Mouse (Mus musculus): ENCODE data around the gene Mapt. TPM values are rescaled to one million over a fixed set of nuclear protein-coding genes. Genes with fewer than 3 reads are reported as not detected.

Gene Mapt
- 537 and 610 TPM in 2 replicates for polyA plus RNA-seq (2015; fragmentation: Nextera tagmentation; extraction: Ambion mirVana)

DNA sequence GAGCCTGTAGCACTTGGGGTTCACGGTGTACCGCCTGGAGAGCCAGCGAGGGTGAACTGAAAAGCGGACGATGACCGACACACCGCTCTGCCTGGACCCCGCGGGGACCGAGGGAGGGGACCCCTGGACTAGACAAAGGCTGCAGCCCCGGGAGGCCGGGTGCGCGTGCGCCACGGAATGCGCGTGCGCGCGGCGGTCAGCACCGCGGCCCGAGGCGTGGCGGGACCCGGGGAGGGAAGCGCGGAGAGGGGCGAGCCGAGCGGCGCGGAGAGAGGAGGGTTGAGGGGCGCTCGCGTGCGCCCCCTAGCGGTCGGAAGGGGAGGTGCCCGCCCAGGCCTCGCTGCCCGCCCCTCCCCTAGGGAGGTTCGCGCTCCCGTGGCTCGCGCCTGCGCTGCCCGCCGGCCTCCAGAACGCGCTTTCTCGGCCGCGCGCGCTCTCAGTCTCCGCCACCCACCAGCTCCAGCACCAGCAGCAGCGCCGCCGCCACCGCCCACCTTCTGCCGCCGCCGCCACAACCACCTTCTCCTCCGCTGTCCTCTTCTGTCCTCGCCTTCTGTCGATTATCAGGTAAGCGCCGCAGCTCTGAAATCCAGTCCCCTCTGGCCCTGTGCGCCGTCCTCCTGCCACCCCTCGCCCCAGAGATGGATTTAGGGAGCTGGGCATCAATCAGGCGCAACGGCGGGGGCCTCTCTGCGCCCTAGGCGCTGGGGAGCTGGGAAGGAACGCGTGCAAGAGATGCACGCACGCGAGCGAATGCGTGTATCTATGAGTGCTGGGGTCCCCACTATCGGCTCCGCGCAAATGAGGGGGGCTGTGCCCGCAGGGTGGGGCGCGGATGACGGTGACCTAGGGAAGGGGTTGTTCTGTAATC is at the start of gene Mapt:
TSS of gene Mapt (plus strand) at position 350 of the 871 bp plus-strand sequence.
- H3K27ac ChIP-seq: peak within 1 kb of the TSS; percentile 98
- H3K27me3 ChIP-seq: peaks cover 44% of the 10 kb centered on the region
- WGBS: under 1% methylated on average over 76 of the region's 94 CpGs
- peak; percentile 81 for ATAC-seq
- H3K9me3 ChIP-seq: no peaks in the 10 kb centered on the region
- H3K4me1 ChIP-seq (replicated peaks): peaks cover 37% of the 10 kb centered on the region
- peak within 1 kb of the TSS; percentile 95 for H3K9ac ChIP-seq (replicated peaks)
- H3K4me2 ChIP-seq (replicated peaks): peak within 1 kb of the TSS; percentile 79
- H3K36me3 ChIP-seq: no peaks in the 10 kb centered on the region
- peak within 1 kb of the TSS; percentile 80 for H3K4me3 ChIP-seq (replicated peaks)

DNA sequence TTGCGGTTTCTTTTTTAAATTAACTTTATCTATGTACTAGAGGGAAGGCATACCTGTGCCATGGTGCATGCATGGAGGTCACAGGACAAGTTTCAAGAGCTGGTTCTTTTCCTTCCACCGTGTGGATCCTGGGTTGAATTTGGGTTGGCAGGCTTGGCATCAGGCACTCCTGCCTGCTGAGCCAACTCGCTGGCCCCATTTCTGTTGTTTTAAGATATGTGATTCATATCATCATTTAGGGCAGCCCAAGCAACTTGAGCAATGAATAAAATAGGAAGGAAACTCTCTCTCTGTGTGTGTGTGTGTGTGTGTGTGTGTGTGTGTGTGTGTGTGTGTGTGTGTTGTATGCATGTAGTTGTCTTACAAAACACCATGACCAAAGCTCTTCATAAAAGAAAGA is 49.0 kb upstream of the Mapt start:
- Histone ChIP-seq H3K4me1 (replicated peaks) (no peaks in the 10 kb centered on the region; the same call in 1 of the 2 replicates), H3K27me3 (no peaks in the 10 kb centered on the region), H3K9ac (replicated peaks) (no peak overlapping the region), H3K36me3 (no peaks in the 10 kb centered on the region), H3K4me2 (replicated peaks) (no peak overlapping the region), H3K27ac (no peak overlapping the region), H3K4me3 (replicated peaks) (no peak overlapping the region), H3K9me3 (no peaks in the 10 kb centered on the region)
- no peak for ATAC-seq
- 84% methylated on average over 3 of the region's 3 CpGs for WGBS

DNA sequence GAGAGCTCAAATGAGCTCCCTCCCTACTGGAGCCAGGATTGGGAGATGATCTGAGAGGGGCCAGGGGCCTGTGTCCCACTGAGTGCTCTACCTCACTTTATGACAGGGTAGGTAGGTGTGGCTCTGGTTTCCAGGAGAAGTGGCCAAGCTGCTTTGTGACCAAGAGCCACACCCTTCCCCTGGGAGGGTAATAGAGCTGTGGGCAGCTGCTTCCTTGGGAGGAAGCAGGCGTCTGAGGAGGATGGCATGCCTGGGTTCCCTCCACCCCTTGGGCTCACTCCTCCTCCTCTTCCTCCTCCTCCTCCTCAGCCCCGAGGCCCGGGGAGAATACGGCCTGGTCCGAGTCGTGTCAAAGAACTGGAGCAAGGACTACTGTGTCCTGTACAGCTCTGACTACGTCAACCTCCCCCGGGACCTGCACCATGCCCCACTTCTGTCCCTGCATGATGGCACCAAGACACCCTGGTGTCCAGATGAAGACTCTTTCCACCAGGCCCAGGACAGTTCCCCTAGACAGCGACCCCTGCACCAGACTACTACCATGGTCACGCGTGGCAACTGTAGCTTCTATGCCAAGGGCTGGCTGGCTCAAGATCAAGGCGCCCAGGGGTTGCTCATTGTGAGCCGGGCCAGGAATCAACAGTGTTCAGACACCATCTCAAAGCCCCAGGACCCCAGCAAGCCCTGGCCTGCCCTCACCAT is 44.9 kb upstream of the Mapt start, which contains the start of gene Sppl2c:
TSS of gene Sppl2c (plus strand) at position 193 of the 702 bp plus-strand sequence.
- 91% methylated on average over 13 of the region's 13 CpGs for WGBS
- Histone ChIP-seq H3K27me3 (no peaks in the 10 kb centered on the region), H3K4me3 (replicated peaks) (no peak within 1 kb of the TSS), H3K9ac (replicated peaks) (no peak within 1 kb of the TSS), H3K27ac (no peak within 1 kb of the TSS), H3K36me3 (no peaks in the 10 kb centered on the region), H3K9me3 (no peaks in the 10 kb centered on the region), H3K4me2 (replicated peaks) (no peak within 1 kb of the TSS), H3K4me1 (replicated peaks) (no peaks in the 10 kb centered on the region)
- ATAC-seq: no peak

DNA sequence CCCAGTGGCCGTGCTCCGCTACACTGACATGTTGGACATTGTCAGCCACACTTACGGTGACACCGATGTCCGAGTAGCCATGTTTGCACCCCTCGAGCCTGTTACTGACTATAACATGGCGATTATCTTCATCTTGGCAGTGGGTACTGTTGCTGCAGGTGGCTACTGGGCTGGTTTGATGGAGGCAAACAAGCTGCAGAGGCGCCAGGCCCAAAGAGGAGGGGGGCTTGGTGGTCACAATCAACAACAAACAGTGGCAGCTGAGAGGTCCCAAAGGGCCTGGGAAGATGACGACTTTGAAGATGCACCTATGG is 44.4 kb upstream of the Mapt start:
- no peak overlapping the region for H3K9ac ChIP-seq (replicated peaks)
- H3K27ac ChIP-seq: no peak overlapping the region
- H3K9me3 ChIP-seq: no peaks in the 10 kb centered on the region
- no peaks in the 10 kb centered on the region for H3K36me3 ChIP-seq
- no peaks in the 10 kb centered on the region for H3K27me3 ChIP-seq
- H3K4me2 ChIP-seq (replicated peaks): no peak overlapping the region
- H3K4me3 ChIP-seq (replicated peaks): no peak overlapping the region
- ATAC-seq: no peak
- 91% methylated on average over 9 of the region's 9 CpGs for WGBS
- no peaks in the 10 kb centered on the region for H3K4me1 ChIP-seq (replicated peaks)

DNA sequence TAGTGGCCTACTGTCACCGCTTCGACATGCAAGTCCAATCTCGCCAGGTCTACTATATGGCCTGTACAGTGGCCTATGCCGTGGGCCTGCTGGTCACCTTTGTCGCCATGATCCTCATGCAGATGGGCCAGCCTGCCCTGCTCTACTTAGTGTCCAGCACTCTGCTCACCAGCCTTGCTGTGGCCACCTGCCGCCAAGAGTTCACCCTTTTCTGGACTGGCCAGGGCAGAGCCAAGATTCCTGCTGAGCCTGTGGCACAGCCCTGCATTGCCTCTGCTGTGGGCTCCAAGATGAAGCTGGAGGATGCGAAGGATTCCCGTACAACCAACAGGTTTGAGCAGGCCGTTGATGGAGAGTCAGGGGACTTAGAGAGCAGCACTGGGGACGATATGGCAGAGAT is 43.4 kb upstream of the Mapt start:
- no peaks in the 10 kb centered on the region for H3K4me1 ChIP-seq (replicated peaks)
- WGBS: 94% methylated on average over 10 of the region's 10 CpGs
- no peaks in the 10 kb centered on the region for H3K27me3 ChIP-seq
- H3K27ac ChIP-seq: no peak overlapping the region
- H3K4me3 ChIP-seq (replicated peaks): no peak overlapping the region
- H3K9ac ChIP-seq (replicated peaks): no peak overlapping the region
- no peaks in the 10 kb centered on the region for H3K9me3 ChIP-seq
- no peaks in the 10 kb centered on the region for H3K36me3 ChIP-seq
- H3K4me2 ChIP-seq (replicated peaks): no peak overlapping the region
- ATAC-seq: no peak

DNA sequence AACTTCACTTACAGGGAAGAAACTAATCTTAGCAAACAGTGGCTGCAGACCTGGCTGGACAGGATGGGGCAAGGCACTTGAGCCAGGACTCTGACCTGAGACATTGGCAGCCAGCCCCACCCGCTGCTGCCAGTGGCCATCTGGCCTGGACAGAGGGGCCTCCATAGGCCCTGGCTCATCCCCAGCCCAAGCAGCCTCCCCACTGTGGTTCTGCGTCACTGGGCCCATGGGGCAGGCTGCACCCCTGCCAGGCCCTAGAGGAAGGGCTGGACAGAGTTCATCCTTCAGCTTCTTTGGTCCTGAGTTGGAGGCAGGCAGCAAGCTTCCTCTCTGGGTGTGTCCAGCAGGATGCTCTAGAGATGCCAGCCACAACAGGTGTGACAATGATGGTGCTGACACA is 41.2 kb upstream of the Mapt start:
- no peaks in the 10 kb centered on the region for H3K4me1 ChIP-seq (replicated peaks)
- H3K9me3 ChIP-seq: no peaks in the 10 kb centered on the region
- no peaks in the 10 kb centered on the region for H3K36me3 ChIP-seq
- 0 out of 2 replicates have a peak, but pooled peaks cover 3% of the 10 kb centered on the region for H3K27me3 ChIP-seq
- H3K9ac ChIP-seq (replicated peaks): no peak overlapping the region
- ATAC-seq: no peak
- H3K4me2 ChIP-seq (replicated peaks): no peak overlapping the region
- 88% methylated on average over 2 of the region's 2 CpGs for WGBS
- no peak overlapping the region for H3K27ac ChIP-seq
- H3K4me3 ChIP-seq (replicated peaks): no peak overlapping the region

DNA sequence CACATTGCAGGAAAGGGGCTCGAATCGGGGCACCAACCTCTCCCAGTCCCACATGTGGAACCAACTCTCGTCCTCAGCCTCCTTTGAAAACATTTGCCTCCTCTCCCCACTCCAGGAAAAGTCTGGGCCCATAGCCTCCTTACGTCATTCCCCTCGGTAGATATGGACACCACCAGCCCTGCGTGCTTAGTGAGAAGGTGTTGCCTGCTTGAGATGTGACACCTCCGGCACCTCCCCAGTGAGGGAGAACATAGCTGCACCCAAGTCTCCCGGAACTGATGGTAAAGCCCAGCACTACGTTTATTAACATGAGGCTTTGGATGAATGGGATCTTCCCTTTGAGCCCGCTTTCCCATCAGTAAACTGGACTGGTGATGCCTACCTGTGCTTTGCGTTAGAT is 35.8 kb upstream of the Mapt start:
- H3K4me3 ChIP-seq (replicated peaks): no peak overlapping the region
- peak; percentile 63; the same call in 1 of the 2 replicates for ATAC-seq

DNA sequence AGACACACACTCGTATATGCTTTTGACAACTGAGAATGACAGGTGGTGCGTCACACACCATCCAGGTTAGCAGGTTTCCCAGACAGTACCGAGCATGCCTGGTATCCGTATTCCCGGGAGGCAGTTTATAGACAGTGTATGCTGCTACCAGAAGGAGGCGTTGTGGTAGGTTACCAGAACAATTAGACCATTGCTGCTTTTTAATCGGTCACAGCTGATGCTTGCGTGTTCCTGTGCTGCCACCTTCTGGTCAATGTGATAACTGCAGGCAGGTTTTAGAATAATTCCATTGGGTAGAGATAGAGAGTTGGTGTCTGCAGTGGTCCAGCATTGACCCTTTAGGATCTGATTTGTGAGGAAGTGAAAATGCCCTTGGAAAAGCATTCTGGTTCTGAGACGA is 35.4 kb upstream of the Mapt start:
- H3K36me3 ChIP-seq: no peaks in the 10 kb centered on the region
- no peaks in the 10 kb centered on the region for H3K9me3 ChIP-seq
- H3K4me1 ChIP-seq (replicated peaks): no peaks in the 10 kb centered on the region
- ATAC-seq: peak; percentile 91
- H3K4me3 ChIP-seq (replicated peaks): no peak overlapping the region
- H3K27ac ChIP-seq: no peak overlapping the region
- 8% methylated on average over 9 of the region's 9 CpGs for WGBS
- peaks cover 13% of the 10 kb centered on the region for H3K27me3 ChIP-seq
- H3K9ac ChIP-seq (replicated peaks): no peak overlapping the region
- peak overlapping the region; percentile 26; the same call in 1 of the 2 replicates for H3K4me2 ChIP-seq (replicated peaks)

More for the DNA sequence above, 35.8 kb upstream of the Mapt start:
- WGBS: 77% methylated on average over 11 of the region's 11 CpGs
- H3K9me3 ChIP-seq: no peaks in the 10 kb centered on the region
- H3K4me2 ChIP-seq (replicated peaks): peak overlapping the region; percentile 26; the same call in 1 of the 2 replicates
- H3K27me3 ChIP-seq: peaks cover 13% of the 10 kb centered on the region
- H3K27ac ChIP-seq: no peak overlapping the region
- no peaks in the 10 kb centered on the region for H3K36me3 ChIP-seq
- no peak overlapping the region for H3K9ac ChIP-seq (replicated peaks)
- no peaks in the 10 kb centered on the region for H3K4me1 ChIP-seq (replicated peaks)

DNA sequence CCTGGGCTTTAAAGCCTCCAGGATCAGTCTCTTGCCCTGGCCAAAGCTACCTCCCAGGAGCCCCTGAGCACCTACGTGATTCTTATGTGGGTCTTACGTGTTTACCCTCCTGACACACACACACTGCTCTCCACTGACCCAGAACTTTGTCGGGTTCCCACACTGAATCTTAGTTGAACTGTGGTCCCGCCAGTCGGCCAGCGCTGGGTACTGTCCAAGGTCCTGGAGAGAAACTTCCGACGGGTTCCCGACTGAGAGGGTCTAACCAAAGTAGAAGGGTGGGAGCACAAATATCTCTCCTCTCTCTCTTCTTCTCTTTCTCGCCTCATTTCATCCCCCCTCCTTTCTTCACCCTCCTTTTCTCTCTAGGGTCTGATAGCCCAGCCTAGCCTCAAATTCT is 33.3 kb upstream of the Mapt start:
- WGBS: 11% methylated on average over 10 of the region's 10 CpGs
- ATAC-seq: no peak
- Histone ChIP-seq H3K27ac (no peak overlapping the region), H3K4me2 (replicated peaks) (no peak overlapping the region), H3K4me1 (replicated peaks) (no peaks in the 10 kb centered on the region), H3K4me3 (replicated peaks) (no peak overlapping the region), H3K9me3 (peaks cover 9% of the 10 kb centered on the region; the same call in 1 of the 2 replicates), H3K27me3 (peaks cover 13% of the 10 kb centered on the region), H3K9ac (replicated peaks) (no peak overlapping the region), H3K36me3 (no peaks in the 10 kb centered on the region)

DNA sequence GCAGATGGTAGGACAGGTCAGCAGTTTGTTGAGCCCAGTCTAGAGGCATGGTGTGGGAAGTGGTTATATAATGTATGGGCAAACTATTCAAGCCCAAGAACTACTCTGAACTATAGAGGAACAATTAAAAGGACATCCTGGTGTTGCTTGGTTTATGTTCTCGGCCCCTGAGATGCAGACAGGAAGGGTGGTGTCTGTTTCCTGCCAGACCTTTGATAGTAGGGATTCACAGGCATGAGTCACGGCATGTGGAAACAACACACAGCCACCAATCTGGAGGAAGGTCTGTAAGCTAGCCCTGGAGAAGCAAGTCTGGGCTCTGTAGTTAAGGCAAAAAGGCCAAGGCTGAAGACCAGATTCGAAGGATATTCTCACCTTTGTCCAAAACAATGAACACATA is 27.9 kb upstream of the Mapt start:
- H3K27me3 ChIP-seq: no peaks in the 10 kb centered on the region
- H3K4me3 ChIP-seq (replicated peaks): no peak overlapping the region
- no peak overlapping the region for H3K4me2 ChIP-seq (replicated peaks)
- no peak for ATAC-seq
- H3K9ac ChIP-seq (replicated peaks): no peak overlapping the region
- 84% methylated on average over 3 of the region's 3 CpGs for WGBS
- peaks cover 9% of the 10 kb centered on the region; the same call in 1 of the 2 replicates for H3K9me3 ChIP-seq
- no peak overlapping the region for H3K27ac ChIP-seq
- no peaks in the 10 kb centered on the region for H3K4me1 ChIP-seq (replicated peaks)
- H3K36me3 ChIP-seq: no peaks in the 10 kb centered on the region

DNA sequence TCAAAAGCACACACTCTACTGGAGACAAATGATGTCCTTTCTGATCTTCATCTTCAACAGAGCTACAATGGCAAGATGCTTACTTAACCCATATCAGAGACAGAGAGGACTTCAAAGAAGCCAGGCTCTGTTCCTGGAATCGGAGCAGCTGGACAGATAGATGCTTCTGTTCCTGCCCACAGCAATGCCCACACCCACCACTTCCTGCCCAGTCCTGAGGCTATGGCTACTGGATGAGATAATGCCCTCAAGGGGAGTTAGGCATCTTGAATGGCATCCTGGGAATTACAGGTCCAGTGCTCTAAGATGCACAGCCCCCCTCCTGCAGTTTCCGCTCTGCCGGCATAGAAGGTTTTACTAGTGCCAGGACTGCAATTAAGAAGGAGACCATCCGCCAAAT is 24.6 kb upstream of the Mapt start:
- WGBS: 85% methylated on average over 4 of the region's 4 CpGs
- Histone ChIP-seq H3K27ac (no peak overlapping the region), H3K4me1 (replicated peaks) (no peaks in the 10 kb centered on the region), H3K36me3 (no peaks in the 10 kb centered on the region), H3K4me3 (replicated peaks) (no peak overlapping the region), H3K27me3 (no peaks in the 10 kb centered on the region), H3K4me2 (replicated peaks) (no peak overlapping the region), H3K9me3 (peaks cover 7% of the 10 kb centered on the region; the same call in 1 of the 2 replicates), H3K9ac (replicated peaks) (no peak overlapping the region)
- ATAC-seq: no peak

DNA sequence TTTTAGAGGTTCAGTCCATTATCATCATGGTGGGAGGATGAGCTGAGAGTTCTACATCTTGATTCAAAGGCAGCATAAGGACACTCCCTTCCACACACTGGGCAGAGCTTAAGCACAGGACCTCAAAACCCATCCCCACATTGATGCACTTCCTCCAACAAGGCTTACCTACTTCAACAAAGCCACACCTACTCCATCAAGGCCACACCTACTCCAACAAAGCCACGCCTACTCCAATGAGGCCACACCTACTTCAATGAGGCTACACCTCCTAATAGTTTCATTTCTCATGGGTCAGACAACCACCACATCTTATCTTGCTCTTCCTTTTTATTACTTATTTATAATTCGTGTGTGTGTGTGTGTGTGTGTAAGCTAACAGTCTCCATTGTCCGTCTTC is 22.1 kb upstream of the Mapt start:
- no peak overlapping the region for H3K9ac ChIP-seq (replicated peaks)
- H3K27me3 ChIP-seq: no peaks in the 10 kb centered on the region
- H3K4me2 ChIP-seq (replicated peaks): no peak overlapping the region
- ATAC-seq: no peak
- H3K36me3 ChIP-seq: no peaks in the 10 kb centered on the region
- no peak overlapping the region for H3K27ac ChIP-seq
- H3K4me1 ChIP-seq (replicated peaks): no peaks in the 10 kb centered on the region
- 68% methylated on average over 3 of the region's 3 CpGs for WGBS
- H3K9me3 ChIP-seq: no peaks in the 10 kb centered on the region
- no peak overlapping the region for H3K4me3 ChIP-seq (replicated peaks)

Data from midbrain, embryonic 13.5 days (tissue).